Mouse (Mus musculus): ENCODE data around the gene Nav1.

- TF ChIP-seq POLR2A (IDR thresholded peaks at IDR 0.05; ENCODE audit: insufficient read depth, low read depth, low read length), result no peak
- no peak for TF ChIP-seq CTCF (IDR thresholded peaks at IDR 0.05; ENCODE audit: insufficient read depth, low read depth, low read length)
Observed at GRCm38 (mm10) chr1:135546099-135546498, 61.0 kb downstream of the Nav1 start.
